Mouse (Mus musculus): Measurements from ENCODE around the gene Nup155. TPM values are rescaled to one million over a fixed set of nuclear protein-coding genes. Genes with fewer than 3 reads are reported as not detected.
"Not testable (repeated sequence)": the region's sequence is repeated elsewhere in the genome, so short reads cannot be mapped to it uniquely, and the experiment has no call there.

The Nup155 gene
- 13.4 and 14.1 TPM in 2 replicates for polyA plus RNA-seq (2015; fragmentation: Nextera tagmentation; extraction: Ambion mirVana)

GRCm38 (mm10) chr15:8108966-8109743 is at the start of gene Nup155:
Gene Nup155 (plus strand): TSS chr15:8109273.
- H3K27ac ChIP-seq: peak within 1 kb of the TSS; percentile 84
- H3K4me3 ChIP-seq: peak within 1 kb of the TSS; percentile 79
- peak within 1 kb of the TSS; percentile 73 for H3K9ac ChIP-seq
- H3K27me3 ChIP-seq: no peaks in the 10 kb centered on the region
- peaks cover 23% of the 10 kb centered on the region for H3K36me3 ChIP-seq
- peaks cover 11% of the 10 kb centered on the region for H3K4me1 ChIP-seq
- under 1% methylated on average over 53 of the region's 54 CpGs for WGBS
- ATAC-seq (ENCODE audit: insufficient number of reproducible peaks, low FRiP score, low TSS enrichment, low read depth): peak; percentile 92
- H3K4me2 ChIP-seq: peak within 1 kb of the TSS; percentile 66
- no peaks in the 10 kb centered on the region for H3K9me3 ChIP-seq

GRCm38 (mm10) chr15:8065221-8065620 is 43.9 kb upstream of the Nup155 start:
- no peak overlapping the region for H3K9ac ChIP-seq
- 70% methylated on average over 6 of the region's 6 CpGs for WGBS
- ATAC-seq (ENCODE audit: insufficient number of reproducible peaks, low FRiP score, low TSS enrichment, low read depth): no peak

GRCm38 (mm10) chr15:8073159-8073558 is 35.9 kb upstream of the Nup155 start:
- ATAC-seq (ENCODE audit: insufficient number of reproducible peaks, low FRiP score, low TSS enrichment, low read depth); H3K27ac ChIP-seq; H3K4me1 ChIP-seq; H3K9me3 ChIP-seq; H3K4me3 ChIP-seq; H3K4me2 ChIP-seq; H3K9ac ChIP-seq; H3K27me3 ChIP-seq: not testable (repeated sequence)
- WGBS: 94% methylated on average over 3 of the region's 3 CpGs
- H3K36me3 ChIP-seq: peaks cover 41% of the 10 kb centered on the region

More at GRCm38 (mm10) chr15:8065221-8065620, 43.9 kb upstream of the Nup155 start:
- H3K4me3 ChIP-seq: no peak overlapping the region
- no peak overlapping the region for H3K27ac ChIP-seq
- no peaks in the 10 kb centered on the region for H3K4me1 ChIP-seq
- no peaks in the 10 kb centered on the region for H3K27me3 ChIP-seq
- H3K9me3 ChIP-seq: no peaks in the 10 kb centered on the region
- no peak overlapping the region for H3K4me2 ChIP-seq
- H3K36me3 ChIP-seq: peaks cover 9% of the 10 kb centered on the region

GRCm38 (mm10) chr15:8082139-8082538 is 26.9 kb upstream of the Nup155 start:
- H3K4me2 ChIP-seq: no peak overlapping the region
- H3K4me3 ChIP-seq: no peak overlapping the region
- H3K36me3 ChIP-seq: peaks cover 38% of the 10 kb centered on the region
- H3K27me3 ChIP-seq: no peaks in the 10 kb centered on the region
- H3K9ac ChIP-seq: no peak overlapping the region
- H3K9me3 ChIP-seq: no peaks in the 10 kb centered on the region
- no peaks in the 10 kb centered on the region for H3K4me1 ChIP-seq
- 94% methylated on average over 8 of the region's 8 CpGs for WGBS
- ATAC-seq (ENCODE audit: insufficient number of reproducible peaks, low FRiP score, low TSS enrichment, low read depth): no peak
- no peak overlapping the region for H3K27ac ChIP-seq

- no peak overlapping the region for H3K4me2 ChIP-seq
- WGBS: 92% methylated on average over 4 of the region's 4 CpGs
- no peaks in the 10 kb centered on the region for H3K4me1 ChIP-seq
- H3K4me3 ChIP-seq: no peak overlapping the region
- peaks cover 19% of the 10 kb centered on the region for H3K36me3 ChIP-seq
- H3K9ac ChIP-seq: no peak overlapping the region
- H3K9me3 ChIP-seq: no peaks in the 10 kb centered on the region
- H3K27ac ChIP-seq: no peak overlapping the region
- ATAC-seq (ENCODE audit: insufficient number of reproducible peaks, low FRiP score, low TSS enrichment, low read depth): no peak
- no peaks in the 10 kb centered on the region for H3K27me3 ChIP-seq
Observed at GRCm38 (mm10) chr15:8087293-8087692, 21.8 kb upstream of the Nup155 start.

- H3K36me3 ChIP-seq: peaks cover 25% of the 10 kb centered on the region
- no peak overlapping the region for H3K4me3 ChIP-seq
- 81% methylated on average over 3 of the region's 3 CpGs for WGBS
- no peaks in the 10 kb centered on the region for H3K27me3 ChIP-seq
- no peaks in the 10 kb centered on the region for H3K9me3 ChIP-seq
- no peak for ATAC-seq (ENCODE audit: insufficient number of reproducible peaks, low FRiP score, low TSS enrichment, low read depth)
- no peak overlapping the region for H3K9ac ChIP-seq
- H3K27ac ChIP-seq: no peak overlapping the region
- no peak overlapping the region for H3K4me2 ChIP-seq
- H3K4me1 ChIP-seq: no peaks in the 10 kb centered on the region
Observed at GRCm38 (mm10) chr15:8088715-8089114, 20.4 kb upstream of the Nup155 start.

- H3K9me3 ChIP-seq: no peaks in the 10 kb centered on the region
- H3K27me3 ChIP-seq: no peaks in the 10 kb centered on the region
- H3K4me2 ChIP-seq: no peak overlapping the region
- H3K36me3 ChIP-seq: peaks cover 38% of the 10 kb centered on the region
- ATAC-seq (ENCODE audit: insufficient number of reproducible peaks, low FRiP score, low TSS enrichment, low read depth): no peak
- no peaks in the 10 kb centered on the region for H3K4me1 ChIP-seq
- WGBS: 94% methylated on average over 2 of the region's 2 CpGs
- H3K9ac ChIP-seq: no peak overlapping the region
- H3K27ac ChIP-seq: no peak overlapping the region
- no peak overlapping the region for H3K4me3 ChIP-seq
Observed at GRCm38 (mm10) chr15:8090685-8091084, 18.4 kb upstream of the Nup155 start.

- not testable (repeated sequence) for H3K27ac ChIP-seq; ATAC-seq (ENCODE audit: insufficient number of reproducible peaks, low FRiP score, low TSS enrichment, low read depth); H3K4me3 ChIP-seq; H3K9me3 ChIP-seq; H3K9ac ChIP-seq; H3K4me2 ChIP-seq; H3K4me1 ChIP-seq; H3K27me3 ChIP-seq
- WGBS: 76% methylated on average over 1 of the region's 1 CpGs
- H3K36me3 ChIP-seq: peaks cover 44% of the 10 kb centered on the region
Observed at GRCm38 (mm10) chr15:8092668-8093067, 16.4 kb upstream of the Nup155 start.

GRCm38 (mm10) chr15:8097853-8098252 is 11.2 kb upstream of the Nup155 start:
- H3K4me2 ChIP-seq: peak overlapping the region; percentile 54
- peaks cover 29% of the 10 kb centered on the region for H3K36me3 ChIP-seq
- no peaks in the 10 kb centered on the region for H3K27me3 ChIP-seq
- peaks cover 5% of the 10 kb centered on the region for H3K4me1 ChIP-seq
- H3K27ac ChIP-seq: no peak overlapping the region
- no peak for ATAC-seq (ENCODE audit: insufficient number of reproducible peaks, low FRiP score, low TSS enrichment, low read depth)
- H3K9ac ChIP-seq: no peak overlapping the region
- H3K9me3 ChIP-seq: no peaks in the 10 kb centered on the region
- 24% methylated on average over 7 of the region's 7 CpGs for WGBS
- peak overlapping the region; percentile 17 for H3K4me3 ChIP-seq

GRCm38 (mm10) chr15:8098774-8099749 is 10.0 kb upstream of the Nup155 start, which contains the start of gene Wdr70:
Gene Wdr70 (minus strand): TSS chr15:8099209.
- Histone ChIP-seq H3K4me2 (peak within 1 kb of the TSS; percentile 54), H3K27ac (peak within 1 kb of the TSS; percentile 33; the same call in 1 of the 2 replicates)

GRCm38 (mm10) chr15:8101975-8102542 is 7.0 kb upstream of the Nup155 start:
- not testable (repeated sequence) for H3K4me1 ChIP-seq; H3K4me3 ChIP-seq; H3K9ac ChIP-seq; ATAC-seq (ENCODE audit: insufficient number of reproducible peaks, low FRiP score, low TSS enrichment, low read depth); H3K4me2 ChIP-seq; H3K36me3 ChIP-seq; H3K27me3 ChIP-seq; H3K27ac ChIP-seq; H3K9me3 ChIP-seq
- 87% methylated on average over 15 of the region's 15 CpGs for WGBS

More at GRCm38 (mm10) chr15:8098774-8099749, 10.0 kb upstream of the Nup155 start, which contains the start of gene Wdr70:
- H3K36me3 ChIP-seq: peaks cover 21% of the 10 kb centered on the region
- no peaks in the 10 kb centered on the region for H3K27me3 ChIP-seq
- peak; percentile 89 for ATAC-seq (ENCODE audit: insufficient number of reproducible peaks, low FRiP score, low TSS enrichment, low read depth)
- no peaks in the 10 kb centered on the region for H3K9me3 ChIP-seq
- H3K4me3 ChIP-seq: peak within 1 kb of the TSS; percentile 89
- peaks cover 5% of the 10 kb centered on the region for H3K4me1 ChIP-seq
- WGBS: 2% methylated on average over 56 of the region's 56 CpGs
- H3K9ac ChIP-seq: peak within 1 kb of the TSS; percentile 83

Data from limb, embryonic 15.5 days (tissue).